Mouse (Mus musculus): ENCODE measurements around the gene Hdgfl2.

- TF ChIP-seq CTCF (IDR thresholded peaks at IDR 0.05; ENCODE audit: low read depth, low read length) (no peak), GATA1 (IDR thresholded peaks at IDR 0.05; ENCODE audit: borderline replicate concordance, low read length) (no peak), TAL1 (conservative IDR thresholded peaks at IDR 0.05; ENCODE audit: low read depth, low read length) (no peak), POLR2AphosphoS5 (IDR thresholded peaks at IDR 0.05; ENCODE audit: insufficient replicate concordance, low read depth, low read length) (no peak)
Observed at GRCm38 (mm10) chr17:56040857-56041163, 38.6 kb upstream of the Hdgfl2 start.

Measured in G1E (cell line).